Mouse (Mus musculus): ENCODE results near the gene Fam186b. TPM values are rescaled to one million over a fixed set of nuclear protein-coding genes. Genes with fewer than 3 reads are reported as not detected.

Fam186b gene
- polyA plus RNA-seq, 1 experiment from 2014 or later, result 0.04 TPM

DNA sequence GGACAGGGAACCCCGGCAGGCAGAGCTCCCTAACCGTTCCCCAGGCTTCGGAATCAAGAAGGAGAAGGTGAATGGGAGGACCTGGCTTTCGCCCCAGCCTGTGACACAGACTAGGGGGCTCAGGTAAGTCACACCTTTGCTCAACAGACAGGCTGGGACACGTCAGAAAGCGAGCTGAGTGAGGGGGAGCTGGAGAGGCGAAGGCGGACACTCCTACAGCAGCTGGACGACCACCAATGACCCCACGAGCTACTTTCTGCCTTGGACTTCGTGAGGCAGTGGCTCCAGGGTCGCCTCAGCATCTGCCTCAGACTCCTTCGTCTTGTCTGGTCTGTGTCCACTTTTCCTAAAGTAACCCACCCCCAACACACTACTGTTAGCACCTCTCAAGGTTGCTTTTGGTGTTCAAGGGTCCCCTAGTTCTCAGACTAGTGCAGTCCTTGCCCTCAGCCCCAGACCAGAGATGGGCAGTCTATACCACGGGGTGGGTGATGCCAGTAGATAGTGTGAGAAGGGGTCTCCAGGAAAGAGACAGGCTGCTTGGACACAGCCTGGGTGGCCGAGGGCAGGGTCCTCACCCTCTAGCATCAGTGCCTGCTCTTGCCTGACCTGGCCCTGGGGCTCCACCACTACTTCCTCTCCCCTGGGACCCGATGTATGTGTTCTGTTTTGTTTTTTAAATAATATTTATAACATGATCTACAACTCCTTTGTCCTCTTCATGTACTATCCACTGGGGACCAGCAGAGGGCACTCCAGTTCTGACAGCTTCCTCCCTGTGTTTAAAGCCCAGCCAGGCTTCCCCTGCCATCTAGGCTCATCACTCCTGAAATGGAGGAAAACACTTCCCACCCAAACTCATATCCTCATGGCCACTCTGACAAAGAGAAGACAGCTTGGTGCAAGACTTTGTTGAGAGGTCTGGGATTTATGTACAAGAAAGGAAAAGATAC is 20.9 kb upstream of the Fam186b start:
- Histone ChIP-seq H3K27ac (ENCODE audit: low read length) (peak overlapping the region; percentile 34; the same call in 1 of the 2 replicates), H3K27me3 (ENCODE audit: control insufficient read depth, insufficient read depth, low read depth, low read length) (no peaks in the 10 kb centered on the region), H3K9me3 (replicated peaks; ENCODE audit: control insufficient read depth, low read length) (no peaks in the 10 kb centered on the region), H3K9ac (ENCODE audit: low read depth, low read length) (no peak overlapping the region), H3K4me2 (ENCODE audit: low read depth, low read length) (no peak overlapping the region), H3K4me3 (ENCODE audit: low read depth, low read length) (no peak overlapping the region), H3K36me3 (ENCODE audit: control insufficient read depth, insufficient read depth) (no peaks in the 10 kb centered on the region), H3K4me1 (ENCODE audit: control insufficient read depth, low read depth, low read length) (no peaks in the 10 kb centered on the region)
- ATAC-seq (ENCODE audit: low read depth), result no peak
- WGBS (ENCODE audit: insufficient replicate concordance), result 56% methylated on average over 16 of the region's 16 CpGs

DNA sequence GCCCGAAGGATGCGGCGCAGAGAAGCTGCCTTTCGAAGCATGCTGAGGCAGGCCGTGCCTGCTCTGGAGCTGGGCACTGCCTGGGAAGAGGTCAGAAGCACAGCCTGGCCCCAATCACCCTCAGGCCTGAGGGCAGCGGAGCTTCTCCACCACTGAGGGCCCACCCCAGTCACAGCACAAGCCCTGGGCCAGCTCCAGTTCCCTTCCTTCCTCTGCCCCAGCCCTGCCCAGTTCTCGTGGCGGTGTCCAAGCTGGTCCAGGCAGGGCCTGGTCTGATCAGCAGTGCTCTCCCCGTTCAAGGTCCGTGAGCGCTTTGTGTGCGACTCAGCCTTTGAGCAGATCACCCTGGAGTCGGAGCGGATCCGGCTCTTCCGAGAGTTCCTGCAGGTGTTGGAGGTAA is 19.2 kb upstream of the Fam186b start:
- 82% methylated on average over 16 of the region's 16 CpGs for WGBS (ENCODE audit: insufficient replicate concordance)
- no peak overlapping the region for H3K4me2 ChIP-seq (ENCODE audit: low read depth, low read length)
- H3K9me3 ChIP-seq (replicated peaks; ENCODE audit: control insufficient read depth, low read length), result no peaks in the 10 kb centered on the region
- H3K27me3 ChIP-seq (ENCODE audit: control insufficient read depth, insufficient read depth, low read depth, low read length), result no peaks in the 10 kb centered on the region
- H3K27ac ChIP-seq (ENCODE audit: low read length), result no peak overlapping the region
- no peak overlapping the region for H3K9ac ChIP-seq (ENCODE audit: low read depth, low read length)
- no peak overlapping the region for H3K4me3 ChIP-seq (ENCODE audit: low read depth, low read length)
- H3K36me3 ChIP-seq (ENCODE audit: control insufficient read depth, insufficient read depth), result 0 out of 2 replicates have a peak, but pooled peaks cover 2% of the 10 kb centered on the region
- ATAC-seq (ENCODE audit: low read depth), result 0 out of 2 replicates have a peak, but pooled peaks have one; percentile 16
- H3K4me1 ChIP-seq (ENCODE audit: control insufficient read depth, low read depth, low read length), result no peaks in the 10 kb centered on the region

DNA sequence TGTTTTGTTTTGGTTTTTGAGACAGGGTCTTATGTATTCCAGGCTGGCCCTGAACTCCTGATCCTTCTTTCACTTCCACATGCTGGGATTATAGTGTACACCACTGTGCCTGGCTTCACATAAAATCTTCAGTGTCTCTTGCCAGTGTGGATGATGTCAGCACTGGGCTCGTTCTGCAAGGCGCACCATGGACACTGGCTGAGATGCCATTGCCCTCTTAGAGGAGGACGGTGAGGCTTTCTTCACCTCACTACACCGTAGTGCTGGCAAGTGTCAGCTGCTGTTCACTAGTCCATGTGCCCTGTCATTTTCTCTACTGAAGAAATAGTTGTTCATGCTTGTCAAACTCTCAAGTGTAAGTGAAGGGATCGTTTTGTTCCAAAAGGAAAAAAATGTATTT is 14.9 kb upstream of the Fam186b start:
- WGBS (ENCODE audit: insufficient replicate concordance), result 77% methylated on average over 5 of the region's 5 CpGs
- ATAC-seq (ENCODE audit: low read depth), result no peak
- H3K36me3 ChIP-seq (ENCODE audit: control insufficient read depth, insufficient read depth), result 0 out of 2 replicates have a peak, but pooled peaks cover 2% of the 10 kb centered on the region

DNA sequence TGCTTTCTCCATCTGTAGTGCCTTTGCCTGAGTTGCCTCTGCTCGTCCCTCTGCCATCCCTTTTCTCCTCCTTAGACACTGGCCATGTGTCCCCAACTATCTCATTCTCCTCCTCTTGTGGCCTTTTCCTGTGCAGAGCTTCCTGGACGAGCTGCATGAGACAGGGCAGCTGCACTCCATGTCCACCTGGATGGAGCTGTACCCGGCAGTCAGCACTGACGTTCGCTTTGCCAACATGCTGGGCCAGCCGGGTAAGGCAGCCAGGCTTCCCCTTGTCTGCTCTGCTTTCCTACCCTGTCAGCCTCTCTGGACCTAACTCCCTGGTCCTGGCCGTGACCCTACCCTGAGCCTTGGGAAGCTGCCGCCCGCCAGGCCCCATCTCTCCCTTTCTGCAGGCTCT is 13.9 kb upstream of the Fam186b start:
- H3K36me3 ChIP-seq (ENCODE audit: control insufficient read depth, insufficient read depth), result 0 out of 2 replicates have a peak, but pooled peaks cover 2% of the 10 kb centered on the region

More for the DNA sequence above, 14.9 kb upstream of the Fam186b start:
- H3K27me3 ChIP-seq (ENCODE audit: control insufficient read depth, insufficient read depth, low read depth, low read length), result no peaks in the 10 kb centered on the region
- no peaks in the 10 kb centered on the region for H3K4me1 ChIP-seq (ENCODE audit: control insufficient read depth, low read depth, low read length)
- H3K9ac ChIP-seq (ENCODE audit: low read depth, low read length), result no peak overlapping the region
- H3K4me2 ChIP-seq (ENCODE audit: low read depth, low read length), result no peak overlapping the region
- no peaks in the 10 kb centered on the region for H3K9me3 ChIP-seq (replicated peaks; ENCODE audit: control insufficient read depth, low read length)
- H3K27ac ChIP-seq (ENCODE audit: low read length), result no peak overlapping the region
- no peak overlapping the region for H3K4me3 ChIP-seq (ENCODE audit: low read depth, low read length)

DNA sequence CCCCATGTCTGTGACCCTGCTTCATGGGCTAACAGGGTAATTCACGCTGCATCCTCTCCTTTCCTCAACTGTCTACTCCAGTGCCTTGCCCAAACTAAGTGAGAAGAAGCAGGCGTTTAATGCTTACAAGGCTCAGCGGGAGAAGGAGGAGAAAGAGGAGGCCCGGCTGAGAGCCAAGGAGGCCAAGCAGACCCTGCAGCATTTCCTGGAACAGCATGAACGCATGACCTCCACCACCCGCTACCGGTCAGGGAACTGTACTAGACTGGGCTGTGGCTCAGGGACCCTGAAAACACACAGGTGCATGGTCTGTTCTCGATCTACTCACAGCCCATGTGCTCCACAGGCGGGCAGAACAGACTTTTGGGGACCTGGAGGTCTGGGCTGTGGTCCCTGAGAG is 11.8 kb upstream of the Fam186b start:
- 0 out of 2 replicates have a peak, but pooled peaks cover 2% of the 10 kb centered on the region for H3K36me3 ChIP-seq (ENCODE audit: control insufficient read depth, insufficient read depth)
- 72% methylated on average over 9 of the region's 9 CpGs for whole genome bisulfite sequencing (ENCODE audit: insufficient replicate concordance)
- H3K9ac ChIP-seq (ENCODE audit: low read depth, low read length), result no peak overlapping the region
- H3K9me3 ChIP-seq (replicated peaks; ENCODE audit: control insufficient read depth, low read length), result no peaks in the 10 kb centered on the region
- no peak for ATAC-seq (ENCODE audit: low read depth)
- no peaks in the 10 kb centered on the region for H3K4me1 ChIP-seq (ENCODE audit: control insufficient read depth, low read depth, low read length)
- H3K4me2 ChIP-seq (ENCODE audit: low read depth, low read length), result no peak overlapping the region
- no peak overlapping the region for H3K4me3 ChIP-seq (ENCODE audit: low read depth, low read length)
- no peaks in the 10 kb centered on the region for H3K27me3 ChIP-seq (ENCODE audit: control insufficient read depth, insufficient read depth, low read depth, low read length)
- no peak overlapping the region for H3K27ac ChIP-seq (ENCODE audit: low read length)

More for the DNA sequence above, 13.9 kb upstream of the Fam186b start:
- Histone ChIP-seq H3K9ac (ENCODE audit: low read depth, low read length) (no peak overlapping the region), H3K4me2 (ENCODE audit: low read depth, low read length) (no peak overlapping the region), H3K4me3 (ENCODE audit: low read depth, low read length) (no peak overlapping the region), H3K4me1 (ENCODE audit: control insufficient read depth, low read depth, low read length) (no peaks in the 10 kb centered on the region), H3K27ac (ENCODE audit: low read length) (no peak overlapping the region), H3K9me3 (replicated peaks; ENCODE audit: control insufficient read depth, low read length) (no peaks in the 10 kb centered on the region), H3K27me3 (ENCODE audit: control insufficient read depth, insufficient read depth, low read depth, low read length) (no peaks in the 10 kb centered on the region)
- ATAC-seq (ENCODE audit: low read depth), result no peak
- 79% methylated on average over 9 of the region's 9 CpGs for WGBS (ENCODE audit: insufficient replicate concordance)

DNA sequence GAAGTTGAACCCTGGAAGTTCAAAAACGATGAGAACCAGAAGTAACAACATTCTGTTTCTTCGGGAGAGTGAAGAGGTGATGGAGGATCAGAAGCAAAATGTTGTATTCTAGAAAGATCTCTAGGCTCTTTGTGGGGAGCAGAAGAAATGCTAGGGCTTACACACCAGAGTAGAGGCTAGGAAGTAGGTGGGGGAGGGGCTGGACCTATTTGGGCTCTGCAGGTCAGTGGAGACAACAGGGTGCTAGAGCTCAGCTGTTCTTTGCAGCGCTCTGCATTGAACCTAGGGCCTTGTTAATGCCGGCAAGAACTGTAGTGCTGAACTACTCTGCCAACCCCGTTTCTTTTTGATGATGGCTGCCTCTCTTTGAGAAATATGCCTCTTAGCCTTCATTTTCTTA is 525 bp upstream of the Fam186b start:
- no peaks in the 10 kb centered on the region for H3K9me3 ChIP-seq (replicated peaks; ENCODE audit: control insufficient read depth, low read length)
- H3K4me3 ChIP-seq (ENCODE audit: low read depth, low read length), result no peak overlapping the region
- no peak overlapping the region for H3K27ac ChIP-seq (ENCODE audit: low read length)
- H3K4me1 ChIP-seq (ENCODE audit: control insufficient read depth, low read depth, low read length), result peaks cover 4% of the 10 kb centered on the region
- no peak overlapping the region; the same call in 1 of the 2 replicates for H3K4me2 ChIP-seq (ENCODE audit: low read depth, low read length)
- 54% methylated on average over 5 of the region's 5 CpGs for WGBS (ENCODE audit: insufficient replicate concordance)
- H3K27me3 ChIP-seq (ENCODE audit: control insufficient read depth, insufficient read depth, low read depth, low read length), result no peaks in the 10 kb centered on the region
- no peaks in the 10 kb centered on the region for H3K36me3 ChIP-seq (ENCODE audit: control insufficient read depth, insufficient read depth)
- no peak overlapping the region for H3K9ac ChIP-seq (ENCODE audit: low read depth, low read length)
- ATAC-seq (ENCODE audit: low read depth), result no peak

DNA sequence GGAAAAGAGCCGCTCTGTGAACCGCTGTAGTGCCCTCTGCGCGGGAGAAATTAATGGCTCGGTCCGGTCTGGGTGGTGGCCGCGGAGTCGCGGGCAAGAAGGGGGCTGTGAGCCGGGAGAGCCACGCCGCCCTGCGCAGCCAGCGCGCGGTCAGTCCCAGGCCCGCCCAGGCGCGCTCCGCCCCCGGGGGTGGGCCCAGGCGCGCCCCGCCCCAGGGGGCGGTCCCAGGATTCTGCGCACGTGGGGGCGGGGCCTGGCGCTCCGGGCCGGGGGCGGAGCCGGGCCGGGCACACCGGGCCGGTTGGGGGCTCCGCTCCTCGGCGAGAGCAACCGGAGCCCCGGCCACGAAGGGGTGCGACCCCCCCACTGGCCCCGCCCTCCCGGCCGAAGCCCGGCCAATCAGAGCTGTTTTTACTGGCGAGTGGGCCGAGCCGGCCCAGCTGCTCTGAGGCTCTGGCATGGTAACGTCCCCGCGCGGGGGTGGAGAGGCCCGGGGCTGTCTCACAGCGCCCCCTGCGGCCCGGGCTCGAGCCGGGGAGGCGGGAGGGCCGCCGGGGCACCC is 794 bp downstream of the Fam186b start, which contains the start of gene Prpf40b:
TSS of gene Prpf40b (plus strand) at position 275 of the 562 bp plus-strand sequence.
- peak; percentile 94 for ATAC-seq (ENCODE audit: low read depth)
- no peaks in the 10 kb centered on the region for H3K9me3 ChIP-seq (replicated peaks; ENCODE audit: control insufficient read depth, low read length)
- H3K27ac ChIP-seq (ENCODE audit: low read length), result peak within 1 kb of the TSS; percentile 53; the same call in 1 of the 2 replicates
- peak within 1 kb of the TSS; percentile 65 for H3K9ac ChIP-seq (ENCODE audit: low read depth, low read length)
- peak within 1 kb of the TSS; percentile 82 for H3K4me2 ChIP-seq (ENCODE audit: low read depth, low read length)
- peaks cover 4% of the 10 kb centered on the region for H3K4me1 ChIP-seq (ENCODE audit: control insufficient read depth, low read depth, low read length)
- no peaks in the 10 kb centered on the region for H3K36me3 ChIP-seq (ENCODE audit: control insufficient read depth, insufficient read depth)
- peak within 1 kb of the TSS; percentile 71 for H3K4me3 ChIP-seq (ENCODE audit: low read depth, low read length)
- 0% methylated on average over 50 of the region's 64 CpGs for WGBS (ENCODE audit: insufficient replicate concordance)
- no peaks in the 10 kb centered on the region for H3K27me3 ChIP-seq (ENCODE audit: control insufficient read depth, insufficient read depth, low read depth, low read length)

DNA sequence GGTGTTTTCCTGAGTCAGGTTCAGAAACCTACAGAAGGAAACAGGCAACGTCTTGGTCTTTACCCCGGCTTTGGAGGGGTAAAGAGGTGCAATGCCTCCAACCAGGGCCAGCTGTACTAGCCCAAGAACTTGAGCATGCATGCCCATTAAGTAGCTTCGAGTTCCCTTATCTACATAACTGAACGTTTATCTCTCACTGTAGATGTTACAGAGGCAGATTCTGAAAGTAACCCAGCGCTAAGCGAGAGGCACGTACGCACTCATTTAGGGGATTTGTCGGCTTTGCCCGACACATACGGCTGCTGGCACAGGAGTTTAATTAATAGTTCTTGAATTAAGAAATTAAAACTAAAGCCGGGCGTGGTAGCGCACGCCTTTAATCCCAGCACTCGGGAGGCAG is 1.4 kb downstream of the Fam186b start:
- peak overlapping the region; percentile 65 for H3K9ac ChIP-seq (ENCODE audit: low read depth, low read length)
- no peak overlapping the region for H3K27ac ChIP-seq (ENCODE audit: low read length)
- H3K36me3 ChIP-seq (ENCODE audit: control insufficient read depth, insufficient read depth), result no peaks in the 10 kb centered on the region
- peak overlapping the region; percentile 71 for H3K4me3 ChIP-seq (ENCODE audit: low read depth, low read length)
- no peak for ATAC-seq (ENCODE audit: low read depth)
- peaks cover 4% of the 10 kb centered on the region for H3K4me1 ChIP-seq (ENCODE audit: control insufficient read depth, low read depth, low read length)
- no peaks in the 10 kb centered on the region for H3K27me3 ChIP-seq (ENCODE audit: control insufficient read depth, insufficient read depth, low read depth, low read length)
- peak overlapping the region; percentile 82 for H3K4me2 ChIP-seq (ENCODE audit: low read depth, low read length)
- H3K9me3 ChIP-seq (replicated peaks; ENCODE audit: control insufficient read depth, low read length), result no peaks in the 10 kb centered on the region
- WGBS (ENCODE audit: insufficient replicate concordance), result 7% methylated on average over 16 of the region's 16 CpGs

DNA sequence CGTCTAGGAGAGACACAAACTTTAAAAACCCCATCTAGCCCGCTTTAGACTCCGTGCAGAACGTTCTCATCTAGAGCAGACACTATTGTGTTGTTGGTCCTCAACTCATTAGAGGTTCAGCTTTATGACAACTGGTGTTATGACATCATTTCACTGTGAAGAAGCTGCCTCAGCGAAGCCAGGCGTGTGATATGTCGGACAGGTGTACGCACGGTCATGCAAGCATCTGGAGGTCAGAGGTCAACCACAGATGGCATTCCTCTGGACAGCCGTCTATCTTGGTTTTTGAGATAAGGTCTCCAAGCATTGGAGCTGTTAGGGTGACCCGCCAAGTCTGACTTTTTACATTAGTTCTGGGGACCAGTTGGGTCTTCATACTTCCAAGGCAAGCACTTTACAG is 5.1 kb downstream of the Fam186b start:
- H3K4me3 ChIP-seq (ENCODE audit: low read depth, low read length), result no peak overlapping the region
- no peak for ATAC-seq (ENCODE audit: low read depth)
- no peaks in the 10 kb centered on the region for H3K27me3 ChIP-seq (ENCODE audit: control insufficient read depth, insufficient read depth, low read depth, low read length)
- no peak overlapping the region for H3K4me2 ChIP-seq (ENCODE audit: low read depth, low read length)
- no peak overlapping the region for H3K9ac ChIP-seq (ENCODE audit: low read depth, low read length)
- H3K36me3 ChIP-seq (ENCODE audit: control insufficient read depth, insufficient read depth), result no peaks in the 10 kb centered on the region
- 71% methylated on average over 11 of the region's 11 CpGs for WGBS (ENCODE audit: insufficient replicate concordance)
- no peaks in the 10 kb centered on the region for H3K9me3 ChIP-seq (replicated peaks; ENCODE audit: control insufficient read depth, low read length)
- H3K4me1 ChIP-seq (ENCODE audit: control insufficient read depth, low read depth, low read length), result peaks cover 4% of the 10 kb centered on the region
- H3K27ac ChIP-seq (ENCODE audit: low read length), result no peak overlapping the region

Data from liver, embryonic 16.5 days (tissue).